Mouse (Mus musculus) heart, embryonic 16.5 days (tissue): ENCODE measurements around the gene Gabpb2. TPM values are rescaled to one million over a fixed set of nuclear protein-coding genes. Genes with fewer than 3 reads are reported as not detected.

Experiments used
- ATAC-seq: fragments of 200-750 bp; cut with Nextera tagmentation; replicated peaks from 2 replicates; pipeline ENCODE4 v1.8.0; 2017; ENCODE audit warnings: moderate number of reproducible peaks; ENCODE audit not compliant: insufficient read depth, low FRiP score; ENCODE audit errors: extremely low read depth
- H3K27ac ChIP-seq: fragments of 300-500 bp; sonication (generic); 2 replicates; pipeline ENCODE4 v1.5.1; 2014; ENCODE audit warnings: mild to moderate bottlenecking, low read length, control low read depth, moderate library complexity
- H3K27me3 ChIP-seq: fragments of 300-500 bp; sonication (generic); 2 replicates; pipeline ENCODE4 v1.6.1; 2014; ENCODE audit warnings: low read length, mixed read lengths; ENCODE audit not compliant: control insufficient read depth, insufficient read depth
- H3K36me3 ChIP-seq: fragments of 300-500 bp; sonication (generic); 2 replicates; pipeline ENCODE4 v1.6.1; 2014; ENCODE audit not compliant: control insufficient read depth, insufficient read depth
- H3K4me1 ChIP-seq: fragments of 300-500 bp; sonication (generic); 2 replicates; pipeline ENCODE4 v1.6.1; 2014; ENCODE audit warnings: low read length, mixed read lengths; ENCODE audit not compliant: control insufficient read depth, insufficient read depth
- H3K4me2 ChIP-seq: fragments of 300-500 bp; sonication (generic); 2 replicates; pipeline ENCODE4 v1.6.1; 2014; ENCODE audit warnings: low read depth, mild to moderate bottlenecking, control low read depth, low read length
- H3K4me3 ChIP-seq: fragments of 300-500 bp; sonication (generic); 2 replicates; pipeline ENCODE4 v1.5.1; 2014; ENCODE audit warnings: mild to moderate bottlenecking, control low read depth, low read length
- H3K9ac ChIP-seq: fragments of 300-500 bp; sonication (generic); 2 replicates; pipeline ENCODE4 v1.6.1; 2014; ENCODE audit warnings: low read length, control low read depth
- H3K9me3 ChIP-seq: fragments of 300-500 bp; sonication (generic); replicated peaks from 2 replicates; pipeline ENCODE4 v1.6.1; 2016; ENCODE audit warnings: low read length; ENCODE audit not compliant: control insufficient read depth
- WGBS: fragments of 180-500 bp; shearing (Covaris S2); extraction: QIAGEN DNeasy Blood & Tissue Kit; methylation state at CpG from one replicate; pipeline ENCODE4 v1.1.7; 2014; 5-methylcytosine and 5-hydroxymethylcytosine counted together
- polyA plus RNA-seq: library from polyadenylated mRNA; unstranded; fragments of >200 nt; fragmentation: Nextera tagmentation; extraction: Ambion mirVana; gene quantifications from 2 replicates; pipeline ENCODE4 v1.2.1, GENCODE M21; 2015

Gabpb2 gene
- polyA plus RNA-seq, 1 experiment from 2014 or later = 6.3 TPM

GRCm38 (mm10) chr3:95172526-95173255 is 45.0 kb downstream of the Gabpb2 start:
- 18% methylated on average over 83 of the region's 84 CpGs for WGBS
- no peak for ATAC-seq
- peak overlapping the region; percentile 51 for H3K4me3 ChIP-seq
- H3K4me1 ChIP-seq = peaks cover 3% of the 10 kb centered on the region; the same call in 1 of the 2 replicates
- no peak overlapping the region for H3K27ac ChIP-seq
- peak overlapping the region; percentile 69; the same call in 1 of the 2 replicates for H3K4me2 ChIP-seq
- H3K36me3 ChIP-seq = no peaks in the 10 kb centered on the region
- no peak overlapping the region for H3K9ac ChIP-seq
- H3K27me3 ChIP-seq = peaks cover 38% of the 10 kb centered on the region
- H3K9me3 ChIP-seq = no peaks in the 10 kb centered on the region

GRCm38 (mm10) chr3:95171105-95171504 is 46.6 kb downstream of the Gabpb2 start:
- Histone ChIP-seq H3K27me3 (peaks cover 38% of the 10 kb centered on the region), H3K4me3 (no peak overlapping the region), H3K9me3 (no peaks in the 10 kb centered on the region), H3K9ac (no peak overlapping the region), H3K4me1 (peaks cover 3% of the 10 kb centered on the region; the same call in 1 of the 2 replicates), H3K36me3 (no peaks in the 10 kb centered on the region), H3K27ac (no peak overlapping the region), H3K4me2 (no peak overlapping the region)
- no peak for ATAC-seq
- WGBS = 53% methylated on average over 6 of the region's 6 CpGs

- Histone ChIP-seq H3K9me3 (no peaks in the 10 kb centered on the region), H3K4me1 (peaks cover 5% of the 10 kb centered on the region), H3K9ac (no peak overlapping the region), H3K27ac (no peak overlapping the region), H3K36me3 (no peaks in the 10 kb centered on the region), H3K4me3 (no peak overlapping the region), H3K4me2 (no peak overlapping the region), H3K27me3 (peaks cover 36% of the 10 kb centered on the region)
- WGBS = 91% methylated on average over 10 of the region's 10 CpGs
- no peak for ATAC-seq
Measured at GRCm38 (mm10) chr3:95169996-95170395, 47.7 kb downstream of the Gabpb2 start.

GRCm38 (mm10) chr3:95164840-95165239 is 52.9 kb downstream of the Gabpb2 start:
- no peak overlapping the region for H3K9ac ChIP-seq
- peaks cover under 1% of the 10 kb centered on the region; the same call in 1 of the 2 replicates for H3K27me3 ChIP-seq
- no peaks in the 10 kb centered on the region for H3K36me3 ChIP-seq
- no peaks in the 10 kb centered on the region for H3K9me3 ChIP-seq
- H3K4me2 ChIP-seq = no peak overlapping the region
- 56% methylated on average over 5 of the region's 5 CpGs for WGBS
- ATAC-seq = no peak
- H3K4me1 ChIP-seq = peaks cover 37% of the 10 kb centered on the region
- no peak overlapping the region for H3K27ac ChIP-seq
- no peak overlapping the region for H3K4me3 ChIP-seq

- Histone ChIP-seq H3K9me3 (no peaks in the 10 kb centered on the region), H3K9ac (no peak overlapping the region), H3K27ac (no peak overlapping the region), H3K36me3 (no peaks in the 10 kb centered on the region), H3K4me3 (no peak overlapping the region), H3K4me2 (no peak overlapping the region), H3K4me1 (peaks cover 37% of the 10 kb centered on the region), H3K27me3 (no peaks in the 10 kb centered on the region)
- 89% methylated on average over 5 of the region's 5 CpGs for WGBS
- ATAC-seq = no peak
Measured at GRCm38 (mm10) chr3:95164256-95164550, 53.5 kb downstream of the Gabpb2 start.

- Histone ChIP-seq H3K4me1 (peaks cover 37% of the 10 kb centered on the region), H3K9ac (no peak overlapping the region; the same call in 1 of the 2 replicates), H3K9me3 (no peaks in the 10 kb centered on the region), H3K27me3 (no peaks in the 10 kb centered on the region), H3K4me2 (peak overlapping the region; percentile 2; the same call in 1 of the 2 replicates), H3K27ac (no peak overlapping the region), H3K4me3 (no peak overlapping the region), H3K36me3 (no peaks in the 10 kb centered on the region)
- WGBS = 40% methylated on average over 11 of the region's 11 CpGs
- ATAC-seq = no peak
Measured at GRCm38 (mm10) chr3:95163419-95164255, 54.1 kb downstream of the Gabpb2 start.

GRCm38 (mm10) chr3:95162345-95162628 is 55.4 kb downstream of the Gabpb2 start:
- H3K4me2 ChIP-seq = peak overlapping the region; percentile 95; the same call in 1 of the 2 replicates
- peaks cover 37% of the 10 kb centered on the region for H3K4me1 ChIP-seq
- WGBS = 28% methylated on average over 2 of the region's 2 CpGs
- no peak for ATAC-seq
- H3K4me3 ChIP-seq = no peak overlapping the region
- no peaks in the 10 kb centered on the region for H3K36me3 ChIP-seq
- no peak overlapping the region for H3K27ac ChIP-seq
- no peaks in the 10 kb centered on the region for H3K27me3 ChIP-seq
- no peak overlapping the region for H3K9ac ChIP-seq
- no peaks in the 10 kb centered on the region for H3K9me3 ChIP-seq

- Histone ChIP-seq H3K27ac (no peak overlapping the region), H3K36me3 (no peaks in the 10 kb centered on the region), H3K4me2 (peak overlapping the region; percentile 95), H3K9ac (peak overlapping the region; percentile 65), H3K27me3 (no peaks in the 10 kb centered on the region), H3K4me3 (peak overlapping the region; percentile 62), H3K4me1 (peaks cover 37% of the 10 kb centered on the region), H3K9me3 (no peaks in the 10 kb centered on the region)
- WGBS = 18% methylated on average over 9 of the region's 9 CpGs
- no peak for ATAC-seq
Measured at GRCm38 (mm10) chr3:95161618-95162344, 55.9 kb downstream of the Gabpb2 start.
